10 mouse cellular contexts compared by ENCODE assay signal in the genomic region with DNA sequence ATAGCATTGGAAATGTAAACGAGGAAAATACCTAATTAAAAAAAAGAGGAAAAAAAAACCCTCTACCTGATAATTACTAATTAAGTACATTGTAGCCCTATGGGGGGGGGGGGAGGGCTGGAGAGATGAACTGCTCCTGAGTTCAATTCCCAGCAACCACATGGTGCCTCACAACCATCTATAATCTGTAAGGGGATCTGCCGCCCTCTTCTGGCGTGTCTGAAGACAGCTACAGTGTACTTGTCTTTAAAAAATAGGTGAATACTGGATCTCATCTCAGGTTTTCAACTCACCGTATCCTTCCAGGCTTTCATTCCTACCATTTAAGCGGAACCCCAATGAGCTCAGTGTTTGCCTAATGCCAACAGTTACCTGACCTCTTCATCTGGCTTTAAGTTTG. TPM values are rescaled to one million over a fixed set of nuclear protein-coding genes. Genes with fewer than 3 reads are reported as not detected.
A peak's percentile ranks its signal among the peaks of the same experiment; 100 is the strongest.
DNase-seq lines count a peak whose midpoint lies in the region; ATAC-seq and TF ChIP-seq lines count a peak whose summit lies in the region.
"Had no signal": no experiment of that assay in that cellular context is flagged by ENCODE, and none has a peak within 500 bp of the region (broad histone marks: within the 10 kb centered on the region; RNA-seq: fewer than 3 reads in every experiment).

No protein-coding gene starts in this region.

- no peak for TF ChIP-seq EP300 in heart, postnatal 0 days (IDR thresholded peaks at IDR 0.05; ENCODE audit: low read depth)

- H3K4me3 ChIP-seq in heart, postnatal 0 days (ENCODE audit: low read depth, low read length) = no peak overlapping the region
- no peak overlapping the region for H3K4me3 ChIP-seq in heart, embryonic 11.5 days (ENCODE audit: low read depth, low read length)
- H3K4me3 ChIP-seq in neural tube, embryonic 15.5 days (replicated peaks) = no peak overlapping the region
- no peak overlapping the region for H3K4me3 ChIP-seq in limb, embryonic 11.5 days (ENCODE audit: low read depth, low read length)
- H3K4me3 ChIP-seq: heart, embryonic 15.5 days; midbrain, embryonic 12.5 days had no signal

- DNase-seq in heart, postnatal 0 days (ENCODE audit: low spot score) = no peak
- DNase-seq in neural tube, embryonic 10.5 days (ENCODE audit: extremely low spot score, low spot score) = peak; percentile 22
- peak; percentile 62 for DNase-seq in adrenal gland, postnatal 14 days
- DNase-seq in limb, embryonic 11.5 days (ENCODE audit: low spot score) = peak; percentile 68

- TF ChIP-seq CTCF in heart, postnatal 0 days (IDR thresholded peaks at IDR 0.05; ENCODE audit: low read depth) = peak; percentile 55

- WGBS in heart, postnatal 0 days = 56% methylated on average over 5 of the region's 5 CpGs
- WGBS in heart, embryonic 11.5 days (ENCODE audit: insufficient replicate concordance) = 46% methylated on average over 5 of the region's 5 CpGs
- 37% methylated on average over 4 of the region's 5 CpGs for WGBS in neural tube, embryonic 15.5 days
- WGBS in limb, embryonic 11.5 days = 34% methylated on average over 5 of the region's 5 CpGs

- H3K4me2 ChIP-seq in heart, postnatal 0 days (ENCODE audit: low read depth, low read length) = no peak overlapping the region
- H3K4me2 ChIP-seq in heart, embryonic 11.5 days = no peak overlapping the region
- H3K4me2 ChIP-seq in neural tube, embryonic 15.5 days = no peak overlapping the region
- no peak overlapping the region for H3K4me2 ChIP-seq in limb, embryonic 11.5 days (ENCODE audit: low read depth, severe bottlenecking)
- H3K4me2 ChIP-seq: heart, embryonic 15.5 days; midbrain, embryonic 12.5 days had no signal

- peaks cover 36% of the 10 kb centered on the region for H3K36me3 ChIP-seq in heart, postnatal 0 days (replicated peaks; ENCODE audit: control insufficient read depth, insufficient read depth, low read length)
- peaks cover 6% of the 10 kb centered on the region for H3K36me3 ChIP-seq in heart, embryonic 11.5 days (ENCODE audit: control insufficient read depth, insufficient read depth, low read length)
- H3K36me3 ChIP-seq in neural tube, embryonic 15.5 days = peaks cover 13% of the 10 kb centered on the region
- 0 out of 2 replicates have a peak, but pooled peaks cover 4% of the 10 kb centered on the region for H3K36me3 ChIP-seq in limb, embryonic 11.5 days (ENCODE audit: control insufficient read depth, insufficient read depth, low read length)

- H3K4me1 ChIP-seq in heart, postnatal 0 days (ENCODE audit: control insufficient read depth, insufficient read depth) = no peaks in the 10 kb centered on the region
- no peaks in the 10 kb centered on the region for H3K4me1 ChIP-seq in heart, embryonic 11.5 days (ENCODE audit: control insufficient read depth, insufficient read depth, low read length)
- peaks cover 8% of the 10 kb centered on the region; the same call in 1 of the 2 replicates for H3K4me1 ChIP-seq in neural tube, embryonic 15.5 days
- no peaks in the 10 kb centered on the region for H3K4me1 ChIP-seq in limb, embryonic 11.5 days (ENCODE audit: control insufficient read depth, insufficient read depth, low read length)
- H3K4me1 ChIP-seq: midbrain, embryonic 12.5 days had no signal

- no peak overlapping the region for H3K9ac ChIP-seq in heart, postnatal 0 days (replicated peaks; ENCODE audit: low read depth, low read length)
- H3K9ac ChIP-seq in heart, embryonic 11.5 days (ENCODE audit: low read depth, low read length) = no peak overlapping the region
- H3K9ac ChIP-seq in neural tube, embryonic 15.5 days (replicated peaks) = no peak overlapping the region
- no peak overlapping the region for H3K9ac ChIP-seq in limb, embryonic 11.5 days (ENCODE audit: low read length)
- H3K9ac ChIP-seq: heart, embryonic 15.5 days; midbrain, embryonic 12.5 days had no signal

- H3K9me3 ChIP-seq in heart, postnatal 0 days (replicated peaks; ENCODE audit: control insufficient read depth, low read length) = no peaks in the 10 kb centered on the region
- no peaks in the 10 kb centered on the region for H3K9me3 ChIP-seq in heart, embryonic 11.5 days (replicated peaks; ENCODE audit: control insufficient read depth, low read length)
- no peaks in the 10 kb centered on the region for H3K9me3 ChIP-seq in neural tube, embryonic 15.5 days (replicated peaks)
- no peaks in the 10 kb centered on the region for H3K9me3 ChIP-seq in limb, embryonic 11.5 days (ENCODE audit: control insufficient read depth, low read length)
- H3K9me3 ChIP-seq: heart, embryonic 15.5 days; midbrain, embryonic 12.5 days had no signal

- H3K27ac ChIP-seq in heart, postnatal 0 days (ENCODE audit: low read depth) = no peak overlapping the region
- no peak overlapping the region for H3K27ac ChIP-seq in heart, embryonic 11.5 days (ENCODE audit: low read depth, low read length)
- H3K27ac ChIP-seq in neural tube, embryonic 15.5 days (replicated peaks) = no peak overlapping the region
- no peak overlapping the region for H3K27ac ChIP-seq in limb, embryonic 11.5 days (replicated peaks; ENCODE audit: low read depth, low read length)
- H3K27ac ChIP-seq: heart, embryonic 15.5 days; midbrain, embryonic 12.5 days had no signal

- no peak for ATAC-seq in heart, postnatal 0 days (ENCODE audit: insufficient read depth, low read depth)
- no peak for ATAC-seq in heart, embryonic 11.5 days (replicated peaks; ENCODE audit: insufficient number of reproducible peaks, low FRiP score, low TSS enrichment)
- ATAC-seq in neural tube, embryonic 15.5 days (ENCODE audit: low FRiP score) = no peak
- ATAC-seq in limb, embryonic 11.5 days (ENCODE audit: insufficient number of reproducible peaks, low FRiP score, low TSS enrichment, low read depth) = no peak
- no peak for ATAC-seq in frontal cortex, adult (ENCODE audit: low TSS enrichment)
- ATAC-seq in erythroid progenitor cell, adult 5-6 weeks (replicated peaks; ENCODE audit: low FRiP score, poor library complexity, severe bottlenecking) = no peak

- no peaks in the 10 kb centered on the region for H3K27me3 ChIP-seq in heart, postnatal 0 days (ENCODE audit: control insufficient read depth, insufficient read depth, low read length)
- no peaks in the 10 kb centered on the region for H3K27me3 ChIP-seq in heart, embryonic 11.5 days (ENCODE audit: control insufficient read depth, insufficient read depth, low read length)
- no peaks in the 10 kb centered on the region for H3K27me3 ChIP-seq in neural tube, embryonic 15.5 days (replicated peaks)
- no peaks in the 10 kb centered on the region for H3K27me3 ChIP-seq in limb, embryonic 11.5 days (ENCODE audit: control insufficient read depth, insufficient read depth, low read length)
- H3K27me3 ChIP-seq: heart, embryonic 15.5 days; midbrain, embryonic 12.5 days had no signal

RNA-seq across cellular contexts. Expression of a gene that starts 5.3 kb away (rescaled TPM):
- total RNA-seq in heart, postnatal 0 days (2014; rRNA removed; ENCODE audit: low replicate concordance) = 8.2 and 16.5 TPM in 2 replicates
- polyA plus RNA-seq in heart, postnatal 0 days (2015; fragmentation: Nextera tagmentation; extraction: Ambion mirVana) = 36.5 and 41.5 TPM in 2 replicates
- 62.3 and 64.4 TPM in 2 replicates for polyA plus RNA-seq in heart, embryonic 11.5 days (2014; fragmentation: Nextera tagmentation; extraction: Ambion mirVana)
- 26.9 and 35.6 TPM in 2 replicates for polyA plus RNA-seq in neural tube, embryonic 15.5 days (2015; fragmentation: Nextera tagmentation; extraction: Ambion mirVana)
- 23.5 and 25.3 TPM in 2 replicates for total RNA-seq in adrenal gland, postnatal 14 days (2021)
- 78.8 and 86.4 TPM in 2 replicates for polyA plus RNA-seq in limb, embryonic 11.5 days (2014; fragmentation: Nextera tagmentation; extraction: Ambion mirVana)
- total RNA-seq in erythroid progenitor cell, adult 5-6 weeks (2015; ENCODE audit: low replicate concordance) = 40.4 and 44.0 TPM in 2 replicates
- 57.6 and 78.3 TPM in 2 replicates for total RNA-seq in erythroid progenitor cell, adult 5-6 weeks (2017; ENCODE audit: low replicate concordance)

RNA-seq across cellular contexts. Expression of a gene that starts 5.4 kb away (rescaled TPM):
- total RNA-seq in heart, postnatal 0 days (2014; rRNA removed; ENCODE audit: low replicate concordance) = 5.9 and 6.4 TPM in 2 replicates
- 1.9 and 2.3 TPM in 2 replicates for polyA plus RNA-seq in heart, postnatal 0 days (2015; fragmentation: Nextera tagmentation; extraction: Ambion mirVana)
- polyA plus RNA-seq in heart, embryonic 11.5 days (2014; fragmentation: Nextera tagmentation; extraction: Ambion mirVana) = 7.6 and 10.7 TPM in 2 replicates
- 3.9 and 4.2 TPM in 2 replicates for polyA plus RNA-seq in neural tube, embryonic 15.5 days (2015; fragmentation: Nextera tagmentation; extraction: Ambion mirVana)
- 2.8 and 3.2 TPM in 2 replicates for total RNA-seq in adrenal gland, postnatal 14 days (2021)
- 11.4 and 14.1 TPM in 2 replicates for polyA plus RNA-seq in limb, embryonic 11.5 days (2014; fragmentation: Nextera tagmentation; extraction: Ambion mirVana)
- 40.0 and 59.1 TPM in 2 replicates for total RNA-seq in erythroid progenitor cell, adult 5-6 weeks (2015; ENCODE audit: low replicate concordance)
- total RNA-seq in erythroid progenitor cell, adult 5-6 weeks (2017; ENCODE audit: low replicate concordance) = 45.4 and 60.6 TPM in 2 replicates

RNA-seq across cellular contexts. Expression of a gene that starts 48.7 kb away (rescaled TPM):
- 138 and 177 TPM in 2 replicates for total RNA-seq in heart, postnatal 0 days (2014; rRNA removed; ENCODE audit: low replicate concordance)
- 38.8 and 45.1 TPM in 2 replicates for polyA plus RNA-seq in heart, postnatal 0 days (2015; fragmentation: Nextera tagmentation; extraction: Ambion mirVana)
- 30.8 and 31.8 TPM in 2 replicates for polyA plus RNA-seq in heart, embryonic 11.5 days (2014; fragmentation: Nextera tagmentation; extraction: Ambion mirVana)
- 136 and 166 TPM in 2 replicates for polyA plus RNA-seq in neural tube, embryonic 15.5 days (2015; fragmentation: Nextera tagmentation; extraction: Ambion mirVana)
- 65.5 and 71.9 TPM in 2 replicates for total RNA-seq in adrenal gland, postnatal 14 days (2021)
- polyA plus RNA-seq in limb, embryonic 11.5 days (2014; fragmentation: Nextera tagmentation; extraction: Ambion mirVana) = 16.6 and 17.1 TPM in 2 replicates
- total RNA-seq in erythroid progenitor cell, adult 5-6 weeks (2015; ENCODE audit: low replicate concordance) = not detected in 2 replicates
- total RNA-seq in erythroid progenitor cell, adult 5-6 weeks (2017; ENCODE audit: low replicate concordance) = 0.90 and 1.2 TPM in 2 replicates
